Mouse (Mus musculus) adrenal gland, adult 10 weeks (tissue): ENCODE measurements around the gene Tmc1. TPM values are rescaled to one million over a fixed set of nuclear protein-coding genes. Genes with fewer than 3 reads are reported as not detected.

Experiments used
- polyA plus RNA-seq: library from polyadenylated mRNA; stranded (reverse); fragments of 350-450 nt; fragmentation: Illumina TruSeq; extraction: RNeasy Lipid Tissue Mini Kit (QIAGEN cat#74804); gene quantifications from one replicate; pipeline ENCODE4 v1.2.3, GENCODE M21; 2014; ENCODE audit warnings: low read depth, low replicate concordance

The Tmc1 gene
- polyA plus RNA-seq, result 0.29 TPM

GRCm38 (mm10) chr19:20953874-20954273 lies at the start of gene Tmc1:
TSS of gene Tmc1 (minus strand) at chr19:20954202.

Other genes with a start within 250 kb of the Tmc1 start
- 19.0 TPM for gene Aldh1a7, start 226.6 kb downstream of the Tmc1 start, polyA plus RNA-seq